Mouse (Mus musculus) limb, embryonic 13.5 days (tissue): Measurements from ENCODE around the gene Podn. TPM values are rescaled to one million over a fixed set of nuclear protein-coding genes. Genes with fewer than 3 reads are reported as not detected.

Experiments used
- ATAC-seq: fragments of 200-750 bp; cut with Nextera tagmentation; 2 replicates; pipeline ENCODE4 v1.8.0; 2017; ENCODE audit warnings: low read depth, moderate number of reproducible peaks, moderate TSS enrichment; ENCODE audit not compliant: low FRiP score
- H3K27ac ChIP-seq: fragments of 300-500 bp; sonication (generic); 2 replicates; pipeline ENCODE4 v1.5.1; 2015; ENCODE audit warnings: inconsistent platforms, mild to moderate bottlenecking, moderate library complexity
- H3K27me3 ChIP-seq: fragments of 300-500 bp; sonication (generic); 2 replicates; pipeline ENCODE4 v1.6.1; 2015; ENCODE audit warnings: mild to moderate bottlenecking, inconsistent platforms
- H3K36me3 ChIP-seq: fragments of 300-500 bp; sonication (generic); 2 replicates; pipeline ENCODE4 v1.6.1; 2015; ENCODE audit warnings: inconsistent platforms, mild to moderate bottlenecking, moderate library complexity
- H3K4me1 ChIP-seq: fragments of 300-500 bp; sonication (generic); 2 replicates; pipeline ENCODE4 v1.6.1; 2015; ENCODE audit warnings: inconsistent platforms
- H3K4me2 ChIP-seq: fragments of 300-500 bp; sonication (generic); replicated peaks from 2 replicates; pipeline ENCODE4 v1.6.1; 2015; ENCODE audit warnings: inconsistent platforms, mild to moderate bottlenecking, moderate library complexity
- H3K4me3 ChIP-seq: fragments of 300-500 bp; sonication (generic); 2 replicates; pipeline ENCODE4 v1.5.1; 2015; ENCODE audit warnings: moderate library complexity, mild to moderate bottlenecking, inconsistent platforms
- H3K9ac ChIP-seq: fragments of 300-500 bp; sonication (generic); 2 replicates; pipeline ENCODE4 v1.6.1; 2015; ENCODE audit warnings: mild to moderate bottlenecking, inconsistent platforms
- H3K9me3 ChIP-seq: fragments of 300-500 bp; sonication (generic); 2 replicates; pipeline ENCODE4 v1.6.1; 2016; ENCODE audit warnings: inconsistent platforms
- WGBS: fragments of 180-500 bp; shearing (Covaris S2); methylation state at CpG from one replicate; pipeline ENCODE4 v1.1.7; 2015; 5-methylcytosine and 5-hydroxymethylcytosine counted together
- polyA plus RNA-seq: library from polyadenylated mRNA; unstranded; fragments of >200 nt; fragmentation: Nextera tagmentation; extraction: Ambion mirVana; gene quantifications from 2 replicates; pipeline ENCODE4 v1.2.1, GENCODE M21; 2015

The Podn gene
- polyA plus RNA-seq, 1 experiment from 2014 or later = 1.0 TPM

- no peaks in the 10 kb centered on the region for H3K27me3 ChIP-seq
- no peak overlapping the region for H3K9ac ChIP-seq
- H3K4me2 ChIP-seq = no peak overlapping the region
- WGBS = 82% methylated on average over 3 of the region's 3 CpGs
- no peak overlapping the region for H3K4me3 ChIP-seq
- peaks cover 13% of the 10 kb centered on the region for H3K4me1 ChIP-seq
- ATAC-seq = no peak
- H3K36me3 ChIP-seq = 0 out of 2 replicates have a peak, but pooled peaks cover 2% of the 10 kb centered on the region
- H3K27ac ChIP-seq = no peak overlapping the region
- H3K9me3 ChIP-seq = no peaks in the 10 kb centered on the region
Measured at GRCm38 (mm10) chr4:108074204-108074823, 21.9 kb downstream of the Podn start.

- H3K9ac ChIP-seq = no peak overlapping the region
- WGBS = 93% methylated on average over 3 of the region's 3 CpGs
- H3K36me3 ChIP-seq = peaks cover 16% of the 10 kb centered on the region
- no peak overlapping the region for H3K4me3 ChIP-seq
- H3K4me1 ChIP-seq = peaks cover 14% of the 10 kb centered on the region
- H3K27me3 ChIP-seq = no peaks in the 10 kb centered on the region
- H3K27ac ChIP-seq = no peak overlapping the region
- H3K9me3 ChIP-seq = no peaks in the 10 kb centered on the region
- no peak for ATAC-seq
- H3K4me2 ChIP-seq = no peak overlapping the region
Measured at GRCm38 (mm10) chr4:108072086-108072485, 24.2 kb downstream of the Podn start.

GRCm38 (mm10) chr4:108071235-108071901 lies 24.9 kb downstream of the Podn start:
- Histone ChIP-seq H3K4me1 (peaks cover 14% of the 10 kb centered on the region), H3K36me3 (peaks cover 18% of the 10 kb centered on the region), H3K4me2 (peak overlapping the region; percentile 89), H3K9ac (peak overlapping the region; percentile 77), H3K27ac (no peak overlapping the region), H3K27me3 (no peaks in the 10 kb centered on the region), H3K9me3 (no peaks in the 10 kb centered on the region), H3K4me3 (peak overlapping the region; percentile 63)
- 2% methylated on average over 26 of the region's 26 CpGs for WGBS
- peak; percentile 96 for ATAC-seq

- Histone ChIP-seq H3K9ac (peak overlapping the region; percentile 77), H3K27ac (no peak overlapping the region), H3K4me2 (peak overlapping the region; percentile 89), H3K4me1 (peaks cover 14% of the 10 kb centered on the region), H3K9me3 (no peaks in the 10 kb centered on the region), H3K4me3 (peak overlapping the region; percentile 63), H3K36me3 (peaks cover 22% of the 10 kb centered on the region), H3K27me3 (no peaks in the 10 kb centered on the region)
- 7% methylated on average over 8 of the region's 8 CpGs for whole genome bisulfite sequencing
- ATAC-seq = no peak
Measured at GRCm38 (mm10) chr4:108070723-108071122, 25.5 kb downstream of the Podn start.

GRCm38 (mm10) chr4:108070286-108070685 lies 26.0 kb downstream of the Podn start:
- peak overlapping the region; percentile 63 for H3K4me3 ChIP-seq
- H3K9me3 ChIP-seq = no peaks in the 10 kb centered on the region
- no peak overlapping the region for H3K27ac ChIP-seq
- H3K4me2 ChIP-seq = peak overlapping the region; percentile 89
- H3K36me3 ChIP-seq = peaks cover 26% of the 10 kb centered on the region
- peak overlapping the region; percentile 77 for H3K9ac ChIP-seq
- WGBS = 62% methylated on average over 4 of the region's 4 CpGs
- peaks cover 14% of the 10 kb centered on the region for H3K4me1 ChIP-seq
- H3K27me3 ChIP-seq = no peaks in the 10 kb centered on the region
- ATAC-seq = no peak

GRCm38 (mm10) chr4:108068081-108068480 lies 28.2 kb downstream of the Podn start:
- Histone ChIP-seq H3K27me3 (no peaks in the 10 kb centered on the region), H3K4me1 (peaks cover 14% of the 10 kb centered on the region), H3K4me2 (no peak overlapping the region), H3K4me3 (no peak overlapping the region), H3K36me3 (peaks cover 36% of the 10 kb centered on the region), H3K27ac (no peak overlapping the region), H3K9me3 (no peaks in the 10 kb centered on the region), H3K9ac (no peak overlapping the region)
- ATAC-seq = no peak
- WGBS = 92% methylated on average over 2 of the region's 2 CpGs

- no peak overlapping the region for H3K27ac ChIP-seq
- no peak for ATAC-seq
- H3K4me2 ChIP-seq = no peak overlapping the region
- H3K36me3 ChIP-seq = peaks cover 44% of the 10 kb centered on the region
- H3K4me1 ChIP-seq = peaks cover 14% of the 10 kb centered on the region
- no peak overlapping the region for H3K4me3 ChIP-seq
- no peaks in the 10 kb centered on the region for H3K9me3 ChIP-seq
- H3K27me3 ChIP-seq = no peaks in the 10 kb centered on the region
- 91% methylated on average over 7 of the region's 7 CpGs for WGBS
- no peak overlapping the region for H3K9ac ChIP-seq
Measured at GRCm38 (mm10) chr4:108067261-108067660, 29.0 kb downstream of the Podn start.

GRCm38 (mm10) chr4:108066569-108066968 lies 29.7 kb downstream of the Podn start:
- Histone ChIP-seq H3K4me1 (peaks cover 14% of the 10 kb centered on the region), H3K4me3 (no peak overlapping the region), H3K9ac (no peak overlapping the region), H3K36me3 (peaks cover 48% of the 10 kb centered on the region), H3K4me2 (no peak overlapping the region), H3K27ac (no peak overlapping the region), H3K9me3 (no peaks in the 10 kb centered on the region), H3K27me3 (no peaks in the 10 kb centered on the region)
- no peak for ATAC-seq
- 92% methylated on average over 4 of the region's 4 CpGs for WGBS

GRCm38 (mm10) chr4:108065176-108065844 lies 30.9 kb downstream of the Podn start:
- no peak for ATAC-seq
- Histone ChIP-seq H3K9me3 (no peaks in the 10 kb centered on the region), H3K4me1 (peaks cover 10% of the 10 kb centered on the region), H3K4me2 (no peak overlapping the region), H3K4me3 (no peak overlapping the region), H3K27ac (no peak overlapping the region), H3K27me3 (no peaks in the 10 kb centered on the region), H3K36me3 (peaks cover 56% of the 10 kb centered on the region), H3K9ac (no peak overlapping the region)
- 88% methylated on average over 2 of the region's 2 CpGs for WGBS

GRCm38 (mm10) chr4:108063616-108064015 lies 32.6 kb downstream of the Podn start:
- Histone ChIP-seq H3K4me3 (no peak overlapping the region), H3K27me3 (no peaks in the 10 kb centered on the region), H3K4me1 (no peaks in the 10 kb centered on the region), H3K4me2 (no peak overlapping the region), H3K27ac (no peak overlapping the region), H3K9ac (no peak overlapping the region), H3K9me3 (no peaks in the 10 kb centered on the region), H3K36me3 (peaks cover 72% of the 10 kb centered on the region)
- WGBS = 72% methylated on average over 6 of the region's 6 CpGs
- ATAC-seq = no peak

- H3K27ac ChIP-seq = no peak overlapping the region
- ATAC-seq = no peak
- H3K36me3 ChIP-seq = peaks cover 73% of the 10 kb centered on the region
- H3K4me1 ChIP-seq = no peaks in the 10 kb centered on the region
- WGBS = 94% methylated on average over 5 of the region's 5 CpGs
- no peaks in the 10 kb centered on the region for H3K27me3 ChIP-seq
- no peak overlapping the region for H3K4me3 ChIP-seq
- no peak overlapping the region for H3K4me2 ChIP-seq
- H3K9ac ChIP-seq = no peak overlapping the region
- H3K9me3 ChIP-seq = no peaks in the 10 kb centered on the region
Measured at GRCm38 (mm10) chr4:108062524-108062923, 33.7 kb downstream of the Podn start.

GRCm38 (mm10) chr4:108060774-108061173 lies 35.5 kb downstream of the Podn start:
- H3K4me2 ChIP-seq = no peak overlapping the region
- no peak overlapping the region for H3K27ac ChIP-seq
- 84% methylated on average over 4 of the region's 4 CpGs for WGBS
- no peak for ATAC-seq
- no peaks in the 10 kb centered on the region for H3K9me3 ChIP-seq
- H3K4me1 ChIP-seq = no peaks in the 10 kb centered on the region
- no peak overlapping the region for H3K4me3 ChIP-seq
- H3K27me3 ChIP-seq = no peaks in the 10 kb centered on the region
- H3K36me3 ChIP-seq = peaks cover 65% of the 10 kb centered on the region
- H3K9ac ChIP-seq = no peak overlapping the region
